Comparison of ENCODE assay signal across 22 mouse cellular contexts in genomic region chr10:59113386-59113785, GRCm38 (mm10).
DNase-seq lines count a peak whose midpoint lies in the region; ATAC-seq and TF ChIP-seq lines count a peak whose summit lies in the region.
"Had no signal": no experiment of that assay in that cellular context is flagged by ENCODE, and none has a peak within 500 bp of the region (broad histone marks: within the 10 kb centered on the region; RNA-seq: fewer than 3 reads in every experiment).

No protein-coding gene starts in this region.

- no peak for TF ChIP-seq CTCF in lung, adult 2 months (IDR thresholded peaks at IDR 0.05; ENCODE audit: insufficient read depth, low read length)
- no peak for TF ChIP-seq CTCF in lung, postnatal 0 days (IDR thresholded peaks at IDR 0.05)

- H3K27ac ChIP-seq in lung, postnatal 0 days (ENCODE audit: low read length) = peak overlapping the region; percentile 70
- no peak overlapping the region for H3K27ac ChIP-seq in hindbrain, embryonic 10.5 days
- H3K27ac ChIP-seq: embryonic facial prominence, embryonic 13.5 days; embryonic facial prominence, embryonic 15.5 days; forebrain, embryonic 10.5 days; forebrain, embryonic 12.5 days had no signal

- no peak for TF ChIP-seq POLR2A in lung, adult 2 months (IDR thresholded peaks at IDR 0.05; ENCODE audit: borderline replicate concordance, extremely low read depth, low read depth, low read length)

- H3K27me3 ChIP-seq in lung, postnatal 0 days (replicated peaks; ENCODE audit: insufficient read depth, low read length) = no peaks in the 10 kb centered on the region
- no peaks in the 10 kb centered on the region for H3K27me3 ChIP-seq in hindbrain, embryonic 10.5 days (ENCODE audit: insufficient read depth, poor library complexity, severe bottlenecking)
- H3K27me3 ChIP-seq: embryonic facial prominence, embryonic 13.5 days; embryonic facial prominence, embryonic 15.5 days; forebrain, embryonic 12.5 days had no signal

- 72% methylated on average over 9 of the region's 9 CpGs for WGBS in lung, adult 2 months
- 56% methylated on average over 9 of the region's 9 CpGs for WGBS in lung, postnatal 0 days
- 89% methylated on average over 9 of the region's 9 CpGs for WGBS in hindbrain, embryonic 10.5 days

- H3K4me3 ChIP-seq in lung, adult 2 months (replicated peaks; ENCODE audit: extremely low read depth, low read depth, low read length) = no peak overlapping the region
- no peak overlapping the region for H3K4me3 ChIP-seq in lung, postnatal 0 days (ENCODE audit: low read depth, low read length)
- no peak overlapping the region for H3K4me3 ChIP-seq in hindbrain, embryonic 10.5 days
- H3K4me3 ChIP-seq: embryonic facial prominence, embryonic 13.5 days; embryonic facial prominence, embryonic 15.5 days; erythroblast, embryonic 14.5 days; forebrain, embryonic 10.5 days; forebrain, embryonic 12.5 days had no signal

- peak; percentile 35 to 50 for DNase-seq in lung, adult 18-20 months
- no peak for DNase-seq in lung, adult 2 months
- DNase-seq in lung, postnatal 0 days (ENCODE audit: low spot score) = peak; percentile 83
- no peak for DNase-seq in lung, postnatal 14 days
- peak; percentile 39 for DNase-seq in lung, postnatal 36 days
- no peak for DNase-seq in hindbrain, embryonic 10.5 days (ENCODE audit: low spot score)
- DNase-seq: adrenal gland, adult 2 months; adrenal gland, postnatal 10 days; adrenal gland, postnatal 25 days; cerebellum, adult 11 months; cerebellum, adult 18-20 months; cerebellum, adult 8-10 months; cerebellum, adult 9-11 months; cerebellum, postnatal 14 days; cerebellum, postnatal 36 days; embryo, embryonic 11 days had no signal

- no peak overlapping the region for H3K4me2 ChIP-seq in lung, postnatal 0 days (replicated peaks; ENCODE audit: low read depth, low read length)
- H3K4me2 ChIP-seq: embryonic facial prominence, embryonic 13.5 days; embryonic facial prominence, embryonic 15.5 days; forebrain, embryonic 12.5 days had no signal

- no peaks in the 10 kb centered on the region for H3K36me3 ChIP-seq in lung, postnatal 0 days (ENCODE audit: insufficient read depth, low read length)
- no peaks in the 10 kb centered on the region for H3K36me3 ChIP-seq in hindbrain, embryonic 10.5 days
- H3K36me3 ChIP-seq: embryonic facial prominence, embryonic 13.5 days; forebrain, embryonic 10.5 days; forebrain, embryonic 12.5 days had no signal

- H3K4me1 ChIP-seq in lung, adult 2 months (ENCODE audit: control insufficient read depth, insufficient read depth, low read length) = no peaks in the 10 kb centered on the region
- H3K4me1 ChIP-seq in lung, postnatal 0 days (ENCODE audit: insufficient read depth, low read depth, low read length) = peaks cover 2% of the 10 kb centered on the region; the same call in 1 of the 2 replicates
- H3K4me1 ChIP-seq in hindbrain, embryonic 10.5 days (replicated peaks) = 0 out of 2 replicates have a peak, but pooled peaks cover 3% of the 10 kb centered on the region
- H3K4me1 ChIP-seq: embryonic facial prominence, embryonic 15.5 days; forebrain, embryonic 10.5 days; forebrain, embryonic 12.5 days had no signal

- ATAC-seq in lung, postnatal 0 days = peak; percentile 66
- ATAC-seq: forebrain, embryonic 14.5 days had no signal

- H3K9ac ChIP-seq in lung, postnatal 0 days (replicated peaks; ENCODE audit: low read depth) = no peak overlapping the region
- H3K9ac ChIP-seq: embryonic facial prominence, embryonic 13.5 days; embryonic facial prominence, embryonic 15.5 days; forebrain, embryonic 12.5 days had no signal

- TF ChIP-seq EP300 in lung, postnatal 0 days (IDR thresholded peaks at IDR 0.05) = peak; percentile 82

- H3K9me3 ChIP-seq in lung, postnatal 0 days (ENCODE audit: low read length) = no peaks in the 10 kb centered on the region
- no peaks in the 10 kb centered on the region for H3K9me3 ChIP-seq in hindbrain, embryonic 10.5 days
- H3K9me3 ChIP-seq: embryonic facial prominence, embryonic 13.5 days; embryonic facial prominence, embryonic 15.5 days; forebrain, embryonic 10.5 days had no signal

Comparison
In these comparisons a context has a peak if more than half of its experiments do, and no peak if none do; other contexts are left out.
1. DNase-seq: peak in lung, adult 18-20 months (2 of 2), lung, postnatal 0 days (single experiment) and lung, postnatal 36 days (single experiment); none in lung, adult 2 months (single experiment), lung, postnatal 14 days (single experiment) and hindbrain, embryonic 10.5 days (single experiment).